Mouse (Mus musculus) left cerebral cortex, postnatal 14 days (tissue): ENCODE data around the gene Tiam1. TPM values are rescaled to one million over a fixed set of nuclear protein-coding genes. Genes with fewer than 3 reads are reported as not detected.

ENCODE experiments used
- DNase-seq, 2 experiments: peaks; one replicate each; pipeline ENCODE4 v3.0.0; 2021 to 2022; ENCODE audit warnings: low spot score in 2 of 2, mixed read lengths in 1 of 2
- intact Hi-C: fragments of 180-260 bp; cut with DNase I; formaldehyde crosslinking; loops from one replicate; pipeline ENCODE4 v1.15.1; 2025
- total RNA-seq, 2 experiments: library from RNA; stranded (reverse); gene quantifications; 2 replicates each; pipeline ENCODE4 v1.2.3; 2021

The Tiam1 gene
- total RNA-seq, 2 experiments from 2014 or later: 88.5 to 101 TPM

- no peak for DNase-seq
- intact Hi-C loops: no loop called here
Measured at GRCm38 (mm10) chr16:89805210-89805609, 338.4 kb downstream of the Tiam1 start.

GRCm38 (mm10) chr16:89801493-89801892 lies 342.1 kb downstream of the Tiam1 start:
- intact Hi-C loops: no loop called here
- DNase-seq: no peak

GRCm38 (mm10) chr16:89799772-89800171 lies 343.8 kb downstream of the Tiam1 start:
- intact Hi-C loops: no loop called here
- DNase-seq: peak in 1 of 2 experiments; percentile 32

- DNase-seq: no peak
- intact Hi-C loops: no loop called here
Measured at GRCm38 (mm10) chr16:89796566-89796965, 347.0 kb downstream of the Tiam1 start.

- DNase-seq: no peak
- intact Hi-C loops: no loop called here
Measured at GRCm38 (mm10) chr16:89789792-89790434, 353.7 kb downstream of the Tiam1 start.

GRCm38 (mm10) chr16:89785795-89786194 lies 357.8 kb downstream of the Tiam1 start:
- no peak for DNase-seq
- intact Hi-C loops: no loop called here

GRCm38 (mm10) chr16:89779705-89780104 lies 363.9 kb downstream of the Tiam1 start:
- intact Hi-C loops: no loop called here

GRCm38 (mm10) chr16:89777450-89777849 lies 366.1 kb downstream of the Tiam1 start:
- intact Hi-C loops: no loop called here
- peak in 1 of 2 experiments; percentile 44 for DNase-seq

More at GRCm38 (mm10) chr16:89779705-89780104, 363.9 kb downstream of the Tiam1 start:
- no peak for DNase-seq

- no peak for DNase-seq
- intact Hi-C loops: loop anchor here (1.0 to 5.0 kb wide), 3 partner anchors 57 to 412 kb away; no protein-coding TSS in a partner anchor
Measured at GRCm38 (mm10) chr16:89774553-89774913, 369.0 kb downstream of the Tiam1 start.

GRCm38 (mm10) chr16:89773657-89774552 lies 369.7 kb downstream of the Tiam1 start:
- peak; percentile 94 to 95 for DNase-seq

GRCm38 (mm10) chr16:89765919-89766318 lies 377.6 kb downstream of the Tiam1 start:
- intact Hi-C loops: loop anchor here (5.0 kb wide), 2 partner anchors 234 to 1394 kb away; no protein-coding TSS in a partner anchor
- DNase-seq: no peak

More at GRCm38 (mm10) chr16:89773657-89774552, 369.7 kb downstream of the Tiam1 start:
- intact Hi-C loops: loop anchor here (1.0 to 5.0 kb wide), 3 partner anchors 57 to 412 kb away; no protein-coding TSS in a partner anchor

GRCm38 (mm10) chr16:89765470-89765869 lies 378.1 kb downstream of the Tiam1 start:
- DNase-seq: peak; percentile 44 to 68

GRCm38 (mm10) chr16:89763812-89764211 lies 379.8 kb downstream of the Tiam1 start:
- intact Hi-C loops: no loop called here
- no peak for DNase-seq

More at GRCm38 (mm10) chr16:89765470-89765869, 378.1 kb downstream of the Tiam1 start:
- intact Hi-C loops: loop anchor here (5.0 kb wide), 2 partner anchors 233 to 1393 kb away; no protein-coding TSS in a partner anchor

GRCm38 (mm10) chr16:89762523-89762922 lies 381.0 kb downstream of the Tiam1 start:
- intact Hi-C loops: no loop called here
- DNase-seq: no peak

- intact Hi-C loops: no loop called here
- no peak for DNase-seq
Measured at GRCm38 (mm10) chr16:89762096-89762495, 381.5 kb downstream of the Tiam1 start.

- DNase-seq: no peak
- intact Hi-C loops: no loop called here
Measured at GRCm38 (mm10) chr16:89757384-89757783, 386.2 kb downstream of the Tiam1 start.

- DNase-seq: no peak
- intact Hi-C loops: no loop called here
Measured at GRCm38 (mm10) chr16:89754709-89755108, 388.9 kb downstream of the Tiam1 start.

GRCm38 (mm10) chr16:89747864-89748263 lies 395.7 kb downstream of the Tiam1 start:
- DNase-seq: no peak
- intact Hi-C loops: no loop called here

- intact Hi-C loops: no loop called here
- DNase-seq: no peak
Measured at GRCm38 (mm10) chr16:89739559-89739958, 404.0 kb downstream of the Tiam1 start.

GRCm38 (mm10) chr16:89738963-89739362 lies 404.6 kb downstream of the Tiam1 start:
- intact Hi-C loops: no loop called here

More at GRCm38 (mm10) chr16:89738963-89739362, 404.6 kb downstream of the Tiam1 start:
- DNase-seq: no peak
